Mouse (Mus musculus): ENCODE measurements around the gene Sh3pxd2b.
A peak's percentile ranks its signal among the peaks of the same experiment; 100 is the strongest.

DNA sequence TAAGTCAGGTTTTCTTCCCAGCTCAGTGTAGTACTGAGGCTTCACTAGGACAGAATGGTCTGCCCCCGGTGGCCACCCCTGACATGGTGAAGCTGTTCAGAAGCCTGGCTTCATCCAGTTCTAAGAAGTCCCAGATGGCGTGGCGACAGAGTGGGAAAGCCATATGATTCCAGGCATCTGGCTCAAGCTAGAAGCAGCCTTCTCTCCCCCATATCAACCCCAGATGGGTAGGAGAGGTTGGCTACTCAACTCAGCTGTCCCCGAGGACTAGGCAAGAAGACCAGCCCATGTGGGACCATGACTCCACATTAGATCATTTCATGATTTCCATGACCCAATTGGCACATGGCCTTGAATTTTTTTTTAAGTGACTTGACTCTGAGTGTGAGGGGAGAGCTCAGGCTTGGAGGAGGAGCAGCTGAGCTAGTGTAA is 27.5 kb downstream of the Sh3pxd2b start:
- peak in 1 of 2 experiments; percentile 28; a peak in 2 of 4 replicates for TF ChIP-seq CTCF (conservative IDR thresholded peaks at IDR 0.05 in 1 of 2, IDR thresholded peaks at IDR 0.05 in 1 of 2; ENCODE audit: low read depth in 2 of 2, low read length in 2 of 2)
- no peak for TF ChIP-seq MAZ (IDR thresholded peaks at IDR 0.05; ENCODE audit: low read depth, low read length)
- no peak for TF ChIP-seq POLR2A (IDR thresholded peaks at IDR 0.05; ENCODE audit: low read depth, low read length)
- TF ChIP-seq SIN3A (IDR thresholded peaks at IDR 0.05; ENCODE audit: low read length): no peak
- no peak for TF ChIP-seq ZMIZ1 (IDR thresholded peaks at IDR 0.05; ENCODE audit: low read depth, low read length)
- no peak for TF ChIP-seq RAD21 (IDR thresholded peaks at IDR 0.05; ENCODE audit: low read depth, low read length)
- no peak for TF ChIP-seq TBP (conservative IDR thresholded peaks at IDR 0.05; ENCODE audit: low read depth, low read length)
